Mouse (Mus musculus) kidney, adult 2 months (tissue): ENCODE measurements around the gene Myrf.

Experiments used
- CTCF ChIP-seq: fragments of 200-500 bp; conservative IDR thresholded peaks from 2 replicates; pipeline ENCODE4 v1.5.1; 2011; ENCODE audit warnings: low read depth, mild to moderate bottlenecking, control low read depth, low read length, moderate library complexity, mixed read lengths; ENCODE audit not compliant: insufficient read depth, insufficient read length
- POLR2A ChIP-seq: fragments of 200-500 bp; IDR thresholded peaks from one replicate; pipeline ENCODE4 v1.6.1; 2011; ENCODE audit warnings: low read depth, low read length, control low read depth

- no peak for TF ChIP-seq CTCF
- TF ChIP-seq POLR2A = no peak
Observed at GRCm38 (mm10) chr19:10289609-10290150, 49.1 kb upstream of the Myrf start.
